Mouse (Mus musculus): ENCODE results near the gene Kcnma1. TPM values are rescaled to one million over a fixed set of nuclear protein-coding genes. Genes with fewer than 3 reads are reported as not detected.
A peak's percentile ranks its signal among the peaks of the same experiment; 100 is the strongest.

Gene Kcnma1
- polyA plus RNA-seq, 1 experiment from 2014 or later = 2.7 TPM

GRCm38 (mm10) chr14:23957270-23957669, 57.0 kb downstream of the Kcnma1 start:
- 85% methylated on average over 4 of the region's 4 CpGs for WGBS
- H3K4me2 ChIP-seq (replicated peaks) = no peak overlapping the region

DNA sequence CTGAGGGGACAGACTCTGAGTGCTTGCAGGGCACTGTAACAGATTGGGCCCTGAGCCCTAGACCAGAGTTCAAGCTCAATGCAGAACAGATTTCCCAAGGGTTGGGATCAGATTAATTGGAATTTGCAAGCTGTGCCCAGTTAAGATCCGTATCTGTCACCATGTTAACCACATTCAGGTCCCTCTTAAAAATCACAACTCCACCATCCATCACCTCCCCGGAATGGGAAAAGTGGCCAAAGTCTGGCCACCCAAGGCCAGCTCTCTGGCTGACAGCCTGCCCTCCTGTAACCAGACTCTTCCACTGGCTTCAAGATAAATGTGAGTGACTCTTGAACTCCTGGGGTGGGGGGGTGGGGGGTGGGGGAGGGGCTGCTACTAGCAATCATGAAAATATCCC, 70.4 kb downstream of the Kcnma1 start:
- Histone ChIP-seq H3K4me2 (replicated peaks) (no peak overlapping the region), H3K9me3 (no peaks in the 10 kb centered on the region), H3K4me3 (no peak overlapping the region), H3K36me3 (no peaks in the 10 kb centered on the region), H3K4me1 (no peaks in the 10 kb centered on the region), H3K27me3 (no peaks in the 10 kb centered on the region), H3K27ac (replicated peaks) (no peak overlapping the region), H3K9ac (replicated peaks) (no peak overlapping the region)
- no peak for ATAC-seq (ENCODE audit: low FRiP score, low read depth)
- 84% methylated on average over 2 of the region's 2 CpGs for WGBS

More at GRCm38 (mm10) chr14:23957270-23957669, 57.0 kb downstream of the Kcnma1 start:
- Histone ChIP-seq H3K4me1 (no peaks in the 10 kb centered on the region), H3K36me3 (no peaks in the 10 kb centered on the region), H3K9ac (replicated peaks) (no peak overlapping the region), H3K4me3 (no peak overlapping the region), H3K9me3 (no peaks in the 10 kb centered on the region), H3K27me3 (no peaks in the 10 kb centered on the region), H3K27ac (replicated peaks) (no peak overlapping the region)
- ATAC-seq (ENCODE audit: low FRiP score, low read depth) = no peak

- no peaks in the 10 kb centered on the region for H3K36me3 ChIP-seq
- no peak overlapping the region for H3K4me3 ChIP-seq
- H3K27ac ChIP-seq (replicated peaks) = no peak overlapping the region
- 55% methylated on average over 5 of the region's 5 CpGs for WGBS
- H3K9ac ChIP-seq (replicated peaks) = no peak overlapping the region
- ATAC-seq (ENCODE audit: low FRiP score, low read depth) = no peak
- H3K4me2 ChIP-seq (replicated peaks) = no peak overlapping the region
- no peaks in the 10 kb centered on the region for H3K9me3 ChIP-seq
- H3K27me3 ChIP-seq = no peaks in the 10 kb centered on the region
- no peaks in the 10 kb centered on the region for H3K4me1 ChIP-seq
These were observed 71.1 kb downstream of the Kcnma1 start for GRCm38 (mm10) chr14:23943152-23943551.

- no peak overlapping the region for H3K4me3 ChIP-seq
- H3K27ac ChIP-seq (replicated peaks) = no peak overlapping the region
- no peak overlapping the region for H3K4me2 ChIP-seq (replicated peaks)
- no peaks in the 10 kb centered on the region for H3K27me3 ChIP-seq
- 94% methylated on average over 8 of the region's 8 CpGs for WGBS
- H3K9me3 ChIP-seq = no peaks in the 10 kb centered on the region
- no peaks in the 10 kb centered on the region for H3K4me1 ChIP-seq
- no peaks in the 10 kb centered on the region for H3K36me3 ChIP-seq
- ATAC-seq (ENCODE audit: low FRiP score, low read depth) = no peak
- H3K9ac ChIP-seq (replicated peaks) = no peak overlapping the region
These were observed 72.2 kb downstream of the Kcnma1 start for GRCm38 (mm10) chr14:23942103-23942502.

DNA sequence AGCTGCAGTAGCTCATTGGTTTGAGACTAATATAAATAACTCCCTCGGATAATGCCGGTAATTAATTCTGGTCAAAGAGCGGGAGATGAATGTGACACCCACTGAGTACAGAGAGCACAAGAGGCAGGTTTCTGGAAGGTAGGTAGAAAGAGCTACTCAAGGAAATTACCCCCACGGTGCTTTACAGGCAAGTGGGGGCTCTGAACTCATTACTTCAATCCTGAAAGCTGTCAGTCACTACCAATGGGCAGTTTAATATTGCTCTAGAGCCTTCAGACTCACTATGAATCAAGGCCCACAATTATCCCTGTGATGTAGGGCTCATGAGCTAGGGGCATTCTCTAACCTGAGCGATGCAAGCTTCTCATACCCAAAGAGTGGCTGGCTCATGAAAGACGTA, 79.3 kb downstream of the Kcnma1 start:
- H3K36me3 ChIP-seq = no peaks in the 10 kb centered on the region
- WGBS = 74% methylated on average over 6 of the region's 6 CpGs
- no peak overlapping the region for H3K27ac ChIP-seq (replicated peaks)

GRCm38 (mm10) chr14:23931671-23932071, 82.6 kb downstream of the Kcnma1 start:
- Histone ChIP-seq H3K27ac (replicated peaks) (no peak overlapping the region), H3K4me3 (no peak overlapping the region), H3K9me3 (no peaks in the 10 kb centered on the region), H3K27me3 (no peaks in the 10 kb centered on the region), H3K9ac (replicated peaks) (no peak overlapping the region), H3K4me1 (no peaks in the 10 kb centered on the region), H3K4me2 (replicated peaks) (no peak overlapping the region), H3K36me3 (no peaks in the 10 kb centered on the region)
- no peak for ATAC-seq (ENCODE audit: low FRiP score, low read depth)
- WGBS = 83% methylated on average over 6 of the region's 6 CpGs

More for the DNA sequence above, 79.3 kb downstream of the Kcnma1 start:
- ATAC-seq (ENCODE audit: low FRiP score, low read depth) = no peak
- Histone ChIP-seq H3K4me3 (no peak overlapping the region), H3K4me2 (replicated peaks) (no peak overlapping the region), H3K27me3 (no peaks in the 10 kb centered on the region), H3K4me1 (no peaks in the 10 kb centered on the region), H3K9ac (replicated peaks) (no peak overlapping the region), H3K9me3 (no peaks in the 10 kb centered on the region)

- H3K27me3 ChIP-seq = no peaks in the 10 kb centered on the region
- no peak overlapping the region for H3K27ac ChIP-seq (replicated peaks)
- no peak overlapping the region for H3K4me3 ChIP-seq
- no peaks in the 10 kb centered on the region for H3K4me1 ChIP-seq
- no peak for ATAC-seq (ENCODE audit: low FRiP score, low read depth)
- H3K36me3 ChIP-seq = no peaks in the 10 kb centered on the region
- no peaks in the 10 kb centered on the region for H3K9me3 ChIP-seq
- H3K4me2 ChIP-seq (replicated peaks) = no peak overlapping the region
- 85% methylated on average over 3 of the region's 3 CpGs for WGBS
- no peak overlapping the region for H3K9ac ChIP-seq (replicated peaks)
These were observed 85.1 kb downstream of the Kcnma1 start for GRCm38 (mm10) chr14:23929168-23929567.

- H3K9me3 ChIP-seq = no peaks in the 10 kb centered on the region
- no peak overlapping the region for H3K4me3 ChIP-seq
- H3K4me2 ChIP-seq (replicated peaks) = no peak overlapping the region
- no peak overlapping the region for H3K27ac ChIP-seq (replicated peaks)
- H3K36me3 ChIP-seq = no peaks in the 10 kb centered on the region
- no peaks in the 10 kb centered on the region for H3K27me3 ChIP-seq
- no peak for ATAC-seq (ENCODE audit: low FRiP score, low read depth)
- WGBS = 84% methylated on average over 2 of the region's 2 CpGs
- H3K4me1 ChIP-seq = no peaks in the 10 kb centered on the region
- H3K9ac ChIP-seq (replicated peaks) = no peak overlapping the region
These were observed 90.9 kb downstream of the Kcnma1 start for GRCm38 (mm10) chr14:23923356-23923755.

GRCm38 (mm10) chr14:23922755-23923154, 91.5 kb downstream of the Kcnma1 start:
- WGBS = 89% methylated on average over 3 of the region's 3 CpGs

DNA sequence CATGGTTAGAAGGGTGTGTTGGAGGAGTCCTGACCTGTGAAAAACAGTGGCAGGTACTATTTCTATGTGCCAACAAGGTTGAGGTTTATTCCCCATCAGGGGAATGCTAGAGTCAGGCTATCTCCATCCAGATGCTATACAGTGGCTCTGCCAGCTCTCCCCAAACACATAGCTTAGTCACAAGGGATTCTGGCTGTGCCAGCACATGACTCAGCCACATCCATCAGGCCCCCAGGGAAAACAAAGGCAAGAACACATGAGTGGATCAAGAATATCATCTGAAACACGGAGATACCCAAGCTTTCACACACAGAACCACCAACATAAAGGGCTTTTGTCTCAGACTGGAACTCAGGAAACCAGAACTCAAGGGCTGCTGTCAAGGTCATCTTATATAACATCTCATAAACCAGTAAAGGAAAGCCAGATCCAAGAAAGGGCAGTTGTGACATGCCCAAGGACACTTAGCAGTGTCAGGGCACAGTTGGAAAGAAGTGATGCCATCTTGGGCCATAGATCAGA, 103.1 kb downstream of the Kcnma1 start:
- Histone ChIP-seq H3K4me3 (no peak overlapping the region), H3K4me2 (replicated peaks) (no peak overlapping the region), H3K9ac (replicated peaks) (no peak overlapping the region), H3K4me1 (no peaks in the 10 kb centered on the region), H3K27me3 (no peaks in the 10 kb centered on the region), H3K27ac (replicated peaks) (no peak overlapping the region), H3K9me3 (no peaks in the 10 kb centered on the region), H3K36me3 (no peaks in the 10 kb centered on the region)
- 65% methylated on average over 1 of the region's 1 CpGs for WGBS
- no peak for ATAC-seq (ENCODE audit: low FRiP score, low read depth)

More at GRCm38 (mm10) chr14:23922755-23923154, 91.5 kb downstream of the Kcnma1 start:
- no peaks in the 10 kb centered on the region for H3K9me3 ChIP-seq
- H3K36me3 ChIP-seq = no peaks in the 10 kb centered on the region
- no peak overlapping the region for H3K9ac ChIP-seq (replicated peaks)
- H3K4me1 ChIP-seq = no peaks in the 10 kb centered on the region
- no peak overlapping the region for H3K4me2 ChIP-seq (replicated peaks)
- no peaks in the 10 kb centered on the region for H3K27me3 ChIP-seq
- no peak overlapping the region for H3K27ac ChIP-seq (replicated peaks)
- no peak for ATAC-seq (ENCODE audit: low FRiP score, low read depth)
- H3K4me3 ChIP-seq = no peak overlapping the region

GRCm38 (mm10) chr14:23908564-23908963, 105.7 kb downstream of the Kcnma1 start:
- Histone ChIP-seq H3K27me3 (no peaks in the 10 kb centered on the region; the same call in 1 of the 2 replicates), H3K27ac (replicated peaks) (no peak overlapping the region), H3K4me1 (no peaks in the 10 kb centered on the region), H3K9ac (replicated peaks) (no peak overlapping the region), H3K4me2 (replicated peaks) (no peak overlapping the region), H3K36me3 (no peaks in the 10 kb centered on the region), H3K9me3 (no peaks in the 10 kb centered on the region), H3K4me3 (no peak overlapping the region)
- 84% methylated on average over 5 of the region's 5 CpGs for WGBS
- ATAC-seq (ENCODE audit: low FRiP score, low read depth) = no peak

DNA sequence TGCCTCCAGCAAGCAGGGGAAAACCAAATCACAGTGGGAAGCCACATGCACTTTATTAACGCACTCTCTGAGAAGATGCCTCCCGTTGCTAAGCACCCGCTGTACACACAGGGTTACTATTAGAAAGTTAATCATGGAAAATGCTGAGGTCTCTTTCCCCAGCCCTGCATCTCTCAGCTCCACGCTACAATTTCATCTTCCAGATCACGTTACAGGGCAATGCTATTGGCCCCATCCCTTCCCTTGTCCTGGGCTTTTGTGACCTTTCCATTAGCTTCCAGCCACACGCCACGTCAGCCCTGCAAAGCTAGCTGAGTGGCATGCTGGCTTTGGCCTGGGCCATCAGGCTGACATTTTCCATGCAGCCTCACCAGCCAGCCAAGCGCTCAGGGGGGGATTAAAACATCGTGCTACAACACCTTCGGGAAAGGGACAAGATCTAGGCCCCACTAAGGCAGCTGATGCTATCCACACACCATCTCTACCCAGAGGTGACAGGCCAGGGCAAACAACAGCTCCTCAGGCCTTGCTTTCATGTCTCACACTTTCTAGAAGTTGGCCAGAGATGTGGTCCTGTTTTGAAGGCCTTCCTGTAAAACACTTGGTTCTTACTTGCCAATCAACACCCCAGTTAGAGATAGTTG, 111.5 kb downstream of the Kcnma1 start:
- Histone ChIP-seq H3K9me3 (no peaks in the 10 kb centered on the region), H3K27me3 (peaks cover 5% of the 10 kb centered on the region; the same call in 1 of the 2 replicates), H3K9ac (replicated peaks) (no peak overlapping the region), H3K36me3 (no peaks in the 10 kb centered on the region), H3K27ac (replicated peaks) (no peak overlapping the region), H3K4me2 (replicated peaks) (no peak overlapping the region), H3K4me3 (no peak overlapping the region), H3K4me1 (peaks cover 8% of the 10 kb centered on the region)
- peak; percentile 60; the same call in 1 of the 2 replicates for ATAC-seq (ENCODE audit: low FRiP score, low read depth)
- WGBS = 24% methylated on average over 10 of the region's 10 CpGs
